Mouse (Mus musculus): Measurements from ENCODE around the gene Dpf2. TPM values are rescaled to one million over a fixed set of nuclear protein-coding genes. Genes with fewer than 3 reads are reported as not detected.

The Dpf2 gene
- polyA plus RNA-seq, 1 experiment: 75.2 TPM

DNA sequence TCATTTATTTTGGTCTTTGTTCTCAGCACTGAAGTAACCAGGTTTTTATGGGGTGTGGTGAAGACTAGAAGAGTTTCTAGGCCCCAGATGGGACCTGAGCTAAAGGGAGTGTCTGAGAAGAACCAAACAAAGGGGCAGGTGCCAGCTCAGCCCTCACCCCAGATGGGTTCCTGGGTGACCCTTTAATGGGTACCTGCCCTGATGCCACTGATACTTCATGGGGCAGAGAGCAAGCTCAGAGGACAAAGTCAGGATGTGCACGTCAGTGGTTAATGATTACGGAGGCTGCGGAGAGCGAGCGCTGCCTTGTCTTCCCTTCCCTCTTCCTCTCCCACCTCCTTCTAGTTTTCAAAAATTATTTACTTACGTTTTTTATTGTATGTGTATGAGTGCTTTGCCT lies 31.7 kb downstream of the Dpf2 start:
- TF ChIP-seq POLR2A (IDR thresholded peaks at IDR 0.05; ENCODE audit: borderline replicate concordance, low read depth, low read length): no peak
- TF ChIP-seq CTCF (IDR thresholded peaks at IDR 0.05; ENCODE audit: low read depth, low read length): no peak
- peak overlapping the region; percentile 65 for H3K27ac ChIP-seq (ENCODE audit: insufficient read depth, low read depth, low read length)
- peaks cover 40% of the 10 kb centered on the region for H3K4me1 ChIP-seq (ENCODE audit: control insufficient read depth, insufficient read depth, low read length)

DNA sequence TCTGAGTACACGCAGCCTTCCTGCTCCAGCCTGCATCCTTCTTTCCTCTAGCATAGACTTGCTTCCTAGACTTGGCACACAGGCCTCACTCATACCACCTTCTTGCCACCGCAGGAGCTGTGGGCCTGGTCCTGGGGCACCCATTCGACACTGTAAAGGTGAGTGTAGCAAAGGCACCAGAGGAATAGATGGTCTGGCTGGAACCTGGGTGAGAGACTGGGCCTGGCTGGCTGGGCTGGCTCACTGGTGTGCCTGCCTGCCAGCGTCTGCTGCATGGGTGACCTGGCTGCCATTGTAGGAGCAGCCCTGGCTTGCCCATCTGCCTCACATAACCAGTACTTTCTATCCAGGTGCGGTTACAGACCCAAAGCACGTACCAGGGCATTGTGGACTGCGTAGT lies 33.1 kb downstream of the Dpf2 start:
- TF ChIP-seq POLR2A (IDR thresholded peaks at IDR 0.05; ENCODE audit: borderline replicate concordance, low read depth, low read length) (no peak), CTCF (IDR thresholded peaks at IDR 0.05; ENCODE audit: low read depth, low read length) (no peak)
- no peak overlapping the region for H3K27ac ChIP-seq (ENCODE audit: insufficient read depth, low read depth, low read length)
- H3K4me3 ChIP-seq (ENCODE audit: insufficient read depth, low read length): peak overlapping the region; percentile 31
- H3K4me1 ChIP-seq (ENCODE audit: control insufficient read depth, insufficient read depth, low read length): peaks cover 45% of the 10 kb centered on the region

More for the DNA sequence above, 31.7 kb downstream of the Dpf2 start:
- H3K4me3 ChIP-seq (ENCODE audit: insufficient read depth, low read length): no peak overlapping the region

DNA sequence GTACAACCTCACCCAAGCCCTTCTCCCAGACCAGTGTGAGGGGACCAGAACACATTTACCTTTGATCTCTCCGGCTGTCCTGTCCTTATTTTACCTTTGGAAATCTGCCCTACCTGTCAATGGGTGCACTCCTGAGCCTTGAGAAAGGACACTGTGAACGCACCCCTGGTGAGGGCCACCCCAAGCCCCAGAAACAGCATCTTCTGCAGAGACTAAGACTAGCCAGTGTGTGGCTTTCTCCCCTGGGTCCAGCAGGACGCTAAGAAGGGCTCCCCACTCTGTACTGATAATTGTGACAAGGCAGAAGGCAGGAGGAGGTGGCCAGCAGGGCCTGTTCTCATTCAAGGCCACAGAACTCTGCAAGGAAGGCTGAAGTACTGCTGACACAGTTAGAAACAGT lies 33.9 kb downstream of the Dpf2 start:
- H3K27ac ChIP-seq (ENCODE audit: insufficient read depth, low read depth, low read length): peak overlapping the region; percentile 98
- H3K4me1 ChIP-seq (ENCODE audit: control insufficient read depth, insufficient read depth, low read length): peaks cover 47% of the 10 kb centered on the region
- no peak for TF ChIP-seq POLR2A (IDR thresholded peaks at IDR 0.05; ENCODE audit: borderline replicate concordance, low read depth, low read length)
- peak overlapping the region; percentile 64 for H3K4me3 ChIP-seq (ENCODE audit: insufficient read depth, low read length)

DNA sequence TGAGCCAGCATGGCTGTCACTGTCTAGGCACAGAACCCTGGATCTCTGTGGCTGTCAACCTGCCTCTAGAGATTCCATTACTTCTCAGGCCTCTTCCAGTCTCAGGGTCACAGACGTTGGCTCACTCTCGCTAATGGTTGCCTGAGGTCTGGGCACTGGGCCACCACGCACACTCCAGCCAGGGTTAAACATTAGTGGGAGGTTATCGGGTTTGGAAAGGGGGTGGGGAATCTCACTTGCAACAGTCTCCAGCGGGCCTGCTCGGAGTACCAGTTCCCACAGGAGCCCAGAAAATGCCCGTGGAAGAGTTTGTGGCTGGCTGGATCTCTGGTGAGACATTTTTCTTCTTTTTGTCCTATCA lies 34.5 kb downstream of the Dpf2 start:
- peak overlapping the region; percentile 64 for H3K4me3 ChIP-seq (ENCODE audit: insufficient read depth, low read length)
- H3K4me1 ChIP-seq (ENCODE audit: control insufficient read depth, insufficient read depth, low read length): peaks cover 51% of the 10 kb centered on the region
- H3K27ac ChIP-seq (ENCODE audit: insufficient read depth, low read depth, low read length): peak overlapping the region; percentile 98
- TF ChIP-seq POLR2A (IDR thresholded peaks at IDR 0.05; ENCODE audit: borderline replicate concordance, low read depth, low read length) (no peak), CTCF (IDR thresholded peaks at IDR 0.05; ENCODE audit: low read depth, low read length) (0 out of 2 replicates have a peak, but pooled peaks have one; percentile 1)

DNA sequence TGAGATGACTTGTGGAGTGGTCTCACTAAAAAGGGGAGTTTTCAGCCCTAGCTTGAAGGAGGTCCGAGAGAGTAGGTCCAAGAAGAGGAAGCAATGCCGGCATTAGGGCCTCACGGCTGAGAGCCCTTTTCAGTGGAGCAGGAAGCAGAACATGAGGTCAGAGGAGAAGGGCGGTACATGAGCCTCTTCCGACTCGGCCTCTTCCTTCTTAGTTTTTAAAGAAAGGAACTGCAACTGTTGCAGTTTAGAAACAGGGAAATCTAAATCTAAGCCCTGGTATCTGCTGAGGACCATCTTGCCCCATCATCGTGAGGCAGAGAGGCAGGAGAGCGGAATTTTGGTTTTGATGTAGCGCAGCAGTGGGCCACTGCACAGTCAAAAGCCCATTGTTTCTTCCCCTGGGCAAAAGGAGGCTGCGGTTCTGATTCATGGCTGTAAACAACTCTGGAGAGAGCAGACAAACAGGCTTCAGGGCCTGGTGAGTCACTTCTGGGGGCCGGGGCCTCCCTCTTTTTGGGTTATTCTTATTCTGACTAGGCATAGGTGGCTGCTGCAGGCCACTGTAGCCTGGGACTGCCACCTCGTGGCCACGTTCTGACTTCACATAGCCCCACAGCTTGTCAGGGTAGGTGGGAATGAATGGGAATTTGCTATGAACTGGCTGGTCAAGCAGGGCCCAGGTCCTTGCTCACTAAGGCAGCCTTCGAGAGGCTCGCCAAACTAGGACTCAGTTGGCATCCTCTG lies 35.0 kb downstream of the Dpf2 start, which contains the start of gene Slc25a45:
Slc25a45 (plus strand) TSS at position 191 of the 744 bp plus-strand sequence.
- peak; percentile 64; the same call in 1 of the 2 replicates for TF ChIP-seq CTCF (IDR thresholded peaks at IDR 0.05; ENCODE audit: low read depth, low read length)
- TF ChIP-seq POLR2A (IDR thresholded peaks at IDR 0.05; ENCODE audit: borderline replicate concordance, low read depth, low read length): no peak
- H3K27ac ChIP-seq (ENCODE audit: insufficient read depth, low read depth, low read length): peak within 1 kb of the TSS; percentile 98
- H3K4me1 ChIP-seq (ENCODE audit: control insufficient read depth, insufficient read depth, low read length): peaks cover 55% of the 10 kb centered on the region
- H3K4me3 ChIP-seq (ENCODE audit: insufficient read depth, low read length): peak within 1 kb of the TSS; percentile 64

DNA sequence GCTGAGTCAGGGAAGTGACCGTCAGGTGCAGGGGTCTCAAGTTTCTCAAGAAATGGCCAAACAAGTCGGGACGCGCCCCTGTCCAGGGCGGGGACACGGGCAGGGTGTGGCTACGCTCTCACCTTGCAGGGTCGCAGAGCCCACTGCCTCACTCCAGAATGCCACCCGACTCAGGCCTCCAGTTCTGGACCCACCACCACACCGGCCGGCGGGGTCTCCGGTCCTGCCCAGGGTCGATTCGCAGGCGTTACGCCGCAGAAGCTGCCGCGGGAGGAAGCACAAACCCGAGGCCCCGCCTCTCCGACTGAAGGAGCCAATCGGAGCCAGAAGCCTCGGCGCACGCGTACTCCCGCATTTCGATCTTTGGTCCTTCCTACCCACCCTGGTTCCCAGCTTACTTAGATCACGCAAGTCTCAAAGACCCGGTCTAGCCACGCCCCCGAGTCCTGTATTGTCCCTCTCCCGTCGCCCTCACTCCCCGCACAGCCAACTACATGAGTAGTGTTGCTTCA lies 37.8 kb downstream of the Dpf2 start, which contains the start of gene Frmd8:
Frmd8 (minus strand) TSS at position 306 of the 512 bp plus-strand sequence.
- Histone ChIP-seq H3K4me1 (ENCODE audit: control insufficient read depth, insufficient read depth, low read length) (peaks cover 38% of the 10 kb centered on the region), H3K4me3 (ENCODE audit: insufficient read depth, low read length) (peak within 1 kb of the TSS; percentile 67), H3K27ac (ENCODE audit: insufficient read depth, low read depth, low read length) (peak within 1 kb of the TSS; percentile 32)
- TF ChIP-seq CTCF (IDR thresholded peaks at IDR 0.05; ENCODE audit: low read depth, low read length): no peak
- no peak for TF ChIP-seq POLR2A (IDR thresholded peaks at IDR 0.05; ENCODE audit: borderline replicate concordance, low read depth, low read length)

DNA sequence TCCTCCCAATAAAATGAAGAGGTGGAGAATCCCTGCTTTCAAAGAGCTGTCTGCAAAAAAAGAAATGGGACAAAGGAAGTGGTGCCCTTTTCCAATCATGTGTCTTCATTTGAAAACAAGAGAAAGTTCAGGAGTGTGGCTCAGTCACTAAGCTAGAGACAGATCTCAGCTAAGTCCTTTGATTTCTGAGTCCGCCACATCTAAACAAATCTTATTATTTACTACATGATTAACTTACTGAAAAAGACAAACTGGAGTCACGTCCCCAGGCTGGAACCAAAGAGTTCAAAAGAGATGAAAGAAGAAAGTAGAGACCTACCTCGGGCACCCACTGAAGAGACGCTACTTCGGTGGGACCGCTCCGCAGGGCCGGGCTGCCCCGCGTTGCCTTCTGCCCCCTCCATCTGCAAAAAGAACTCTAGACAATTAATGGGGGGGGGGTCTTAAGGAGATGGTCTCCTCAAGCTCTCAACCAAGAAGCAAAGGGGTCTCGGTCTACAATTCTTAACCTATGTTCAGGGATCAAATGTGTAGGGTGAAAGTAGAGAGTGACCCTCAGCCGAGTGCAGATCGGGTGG lies 38.3 kb downstream of the Dpf2 start:
- Histone ChIP-seq H3K4me3 (ENCODE audit: insufficient read depth, low read length) (peak overlapping the region; percentile 67), H3K27ac (ENCODE audit: insufficient read depth, low read depth, low read length) (peak overlapping the region; percentile 32), H3K4me1 (ENCODE audit: control insufficient read depth, insufficient read depth, low read length) (peaks cover 33% of the 10 kb centered on the region)
- TF ChIP-seq POLR2A (IDR thresholded peaks at IDR 0.05; ENCODE audit: borderline replicate concordance, low read depth, low read length) (no peak), CTCF (IDR thresholded peaks at IDR 0.05; ENCODE audit: low read depth, low read length) (no peak)

GRCm38 (mm10) chr19:5872931-5873556 lies 39.8 kb downstream of the Dpf2 start:
- H3K27ac ChIP-seq (ENCODE audit: insufficient read depth, low read depth, low read length): no peak overlapping the region
- H3K4me3 ChIP-seq (ENCODE audit: insufficient read depth, low read length): no peak overlapping the region
- TF ChIP-seq CTCF (IDR thresholded peaks at IDR 0.05; ENCODE audit: low read depth, low read length) (no peak), POLR2A (IDR thresholded peaks at IDR 0.05; ENCODE audit: borderline replicate concordance, low read depth, low read length) (no peak)
- H3K4me1 ChIP-seq (ENCODE audit: control insufficient read depth, insufficient read depth, low read length): peaks cover 31% of the 10 kb centered on the region

DNA sequence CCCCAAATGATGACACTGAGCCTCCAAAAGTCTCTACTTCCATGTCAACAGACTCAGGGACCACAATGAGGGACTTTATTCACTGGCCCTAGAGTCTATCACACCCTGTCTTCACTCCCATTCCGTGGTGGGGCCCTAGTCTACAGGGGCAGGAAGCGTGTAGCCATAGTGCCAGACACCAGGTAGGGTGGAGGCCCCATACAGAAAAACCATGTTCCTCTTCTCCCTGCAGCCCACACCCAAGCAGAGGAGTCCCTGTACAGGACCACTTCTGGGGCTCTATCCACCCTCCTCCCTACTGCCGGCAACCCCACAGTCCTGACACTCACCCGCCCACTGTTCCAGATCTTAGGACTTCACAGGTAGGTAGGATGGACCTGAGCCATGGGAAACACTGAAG lies 40.3 kb downstream of the Dpf2 start:
- Histone ChIP-seq H3K4me3 (ENCODE audit: insufficient read depth, low read length) (no peak overlapping the region), H3K4me1 (ENCODE audit: control insufficient read depth, insufficient read depth, low read length) (peaks cover 31% of the 10 kb centered on the region), H3K27ac (ENCODE audit: insufficient read depth, low read depth, low read length) (no peak overlapping the region)
- TF ChIP-seq CTCF (IDR thresholded peaks at IDR 0.05; ENCODE audit: low read depth, low read length) (no peak), POLR2A (IDR thresholded peaks at IDR 0.05; ENCODE audit: borderline replicate concordance, low read depth, low read length) (no peak)
